Mouse (Mus musculus) stomach, postnatal 0 days (tissue): Measurements from ENCODE around the gene Ccl7.

ENCODE experiments used
- CTCF ChIP-seq: IDR thresholded peaks from 2 replicates; pipeline ENCODE4 v1.5.1; 2016; ENCODE audit warnings: antibody characterized with exemption, low read depth, mild to moderate bottlenecking, moderate library complexity
- EP300 ChIP-seq: optimal IDR thresholded peaks from 2 replicates; pipeline ENCODE3; 2016; ENCODE audit warnings: antibody characterized with exemption

GRCm38 (mm10) chr11:82032678-82033344 lies 12.7 kb upstream of the Ccl7 start:
- no peak for TF ChIP-seq CTCF
- no peak for TF ChIP-seq EP300
